Mouse (Mus musculus): ENCODE measurements at regions not wholly inside any gene's neighbourhood (a gene's known extent, or its start where the extent isn't known, plus 50 kb on each side); places are given as distances from the start of the nearest gene placed in this dataset.

GRCm38 (mm10) chr8:8139720-8140119 is 521.3 kb downstream of the Efnb2 start:
- Histone ChIP-seq H3K79me3 (ENCODE audit: low read depth) (no peaks in the 10 kb centered on the region), H3K79me2 (ENCODE audit: control insufficient read depth, insufficient read depth) (no peaks in the 10 kb centered on the region), H3K4me3 (ENCODE audit: insufficient read depth, poor library complexity, severe bottlenecking) (no peak overlapping the region), H3K36me3 (ENCODE audit: control insufficient read depth, insufficient read depth) (no peaks in the 10 kb centered on the region), H3ac (ENCODE audit: control insufficient read depth, insufficient read length, low read depth) (no peak overlapping the region), H3K27me3 (ENCODE audit: control insufficient read depth, insufficient read depth, insufficient read length) (no peaks in the 10 kb centered on the region)
- TF ChIP-seq CTCF (IDR thresholded peaks at IDR 0.05; ENCODE audit: control insufficient read depth, insufficient read depth, insufficient read length) (no peak), MAX (IDR thresholded peaks at IDR 0.05) (no peak), MYOG (IDR thresholded peaks at IDR 0.05; ENCODE audit: control insufficient read depth, extremely low read depth, insufficient read length) (no peak), FOSL1 (IDR thresholded peaks at IDR 0.05; ENCODE audit: insufficient read depth, low read length, poor library complexity, severe bottlenecking) (no peak)

- H3K79me2 ChIP-seq (ENCODE audit: control insufficient read depth, insufficient read depth) = no peaks in the 10 kb centered on the region
- H3K36me3 ChIP-seq (ENCODE audit: control insufficient read depth, insufficient read depth) = no peaks in the 10 kb centered on the region
- H3ac ChIP-seq (ENCODE audit: control insufficient read depth, insufficient read length, low read depth) = no peak overlapping the region
- no peaks in the 10 kb centered on the region for H3K79me3 ChIP-seq (ENCODE audit: low read depth)
- H3K4me3 ChIP-seq (ENCODE audit: insufficient read depth, poor library complexity, severe bottlenecking) = no peak overlapping the region
- H3K27me3 ChIP-seq (ENCODE audit: control insufficient read depth, insufficient read depth, insufficient read length) = no peaks in the 10 kb centered on the region
- no peak for TF ChIP-seq CTCF (IDR thresholded peaks at IDR 0.05; ENCODE audit: control insufficient read depth, insufficient read depth, insufficient read length)
- TF ChIP-seq CEBPB (IDR thresholded peaks at IDR 0.05; ENCODE audit: low read depth) = no peak
- TF ChIP-seq USF1 (IDR thresholded peaks at IDR 0.05; ENCODE audit: low read depth) = no peak
- no peak for TF ChIP-seq MAX (IDR thresholded peaks at IDR 0.05)
- TF ChIP-seq MYOG (IDR thresholded peaks at IDR 0.05; ENCODE audit: control insufficient read depth, extremely low read depth, insufficient read length) = no peak
- TF ChIP-seq MYOD1 (IDR thresholded peaks at IDR 0.05; ENCODE audit: control insufficient read depth, insufficient read length, low read depth) = no peak
- no peak for TF ChIP-seq FOSL1 (IDR thresholded peaks at IDR 0.05; ENCODE audit: insufficient read depth, low read length, poor library complexity, severe bottlenecking)
Observed at GRCm38 (mm10) chr8:8133001-8133785, 527.8 kb downstream of the Efnb2 start.

- Histone ChIP-seq H3K4me3 (ENCODE audit: insufficient read depth, poor library complexity, severe bottlenecking) (no peak overlapping the region), H3ac (ENCODE audit: control insufficient read depth, insufficient read length, low read depth) (no peak overlapping the region), H3K79me3 (ENCODE audit: low read depth) (no peaks in the 10 kb centered on the region), H3K27me3 (ENCODE audit: control insufficient read depth, insufficient read depth, insufficient read length) (no peaks in the 10 kb centered on the region), H3K36me3 (ENCODE audit: control insufficient read depth, insufficient read depth) (no peaks in the 10 kb centered on the region), H3K79me2 (ENCODE audit: control insufficient read depth, insufficient read depth) (no peaks in the 10 kb centered on the region)
- TF ChIP-seq USF1 (IDR thresholded peaks at IDR 0.05; ENCODE audit: low read depth) = no peak
- TF ChIP-seq CTCF (IDR thresholded peaks at IDR 0.05; ENCODE audit: control insufficient read depth, insufficient read depth, insufficient read length) = no peak
- no peak for TF ChIP-seq FOSL1 (IDR thresholded peaks at IDR 0.05; ENCODE audit: insufficient read depth, low read length, poor library complexity, severe bottlenecking)
- no peak for TF ChIP-seq MYOG (IDR thresholded peaks at IDR 0.05; ENCODE audit: control insufficient read depth, extremely low read depth, insufficient read length)
- no peak for TF ChIP-seq MAX (IDR thresholded peaks at IDR 0.05)
- TF ChIP-seq CEBPB (IDR thresholded peaks at IDR 0.05; ENCODE audit: low read depth) = no peak
- TF ChIP-seq MYOD1 (IDR thresholded peaks at IDR 0.05; ENCODE audit: control insufficient read depth, insufficient read length, low read depth) = no peak
Observed at GRCm38 (mm10) chr8:8131961-8132376, 529.1 kb downstream of the Efnb2 start.

GRCm38 (mm10) chr8:8130806-8131205 is 530.2 kb downstream of the Efnb2 start:
- Histone ChIP-seq H3K79me2 (ENCODE audit: control insufficient read depth, insufficient read depth) (no peaks in the 10 kb centered on the region), H3ac (ENCODE audit: control insufficient read depth, insufficient read length, low read depth) (no peak overlapping the region), H3K79me3 (ENCODE audit: low read depth) (no peaks in the 10 kb centered on the region), H3K4me3 (ENCODE audit: insufficient read depth, poor library complexity, severe bottlenecking) (no peak overlapping the region), H3K27me3 (ENCODE audit: control insufficient read depth, insufficient read depth, insufficient read length) (no peaks in the 10 kb centered on the region), H3K36me3 (ENCODE audit: control insufficient read depth, insufficient read depth) (no peaks in the 10 kb centered on the region)
- TF ChIP-seq MAX (IDR thresholded peaks at IDR 0.05) = no peak
- TF ChIP-seq MYOD1 (IDR thresholded peaks at IDR 0.05; ENCODE audit: control insufficient read depth, insufficient read length, low read depth) = no peak
- no peak for TF ChIP-seq CEBPB (IDR thresholded peaks at IDR 0.05; ENCODE audit: low read depth)
- TF ChIP-seq CTCF (IDR thresholded peaks at IDR 0.05; ENCODE audit: control insufficient read depth, insufficient read depth, insufficient read length) = no peak
- no peak for TF ChIP-seq USF1 (IDR thresholded peaks at IDR 0.05; ENCODE audit: low read depth)
- no peak for TF ChIP-seq FOSL1 (IDR thresholded peaks at IDR 0.05; ENCODE audit: insufficient read depth, low read length, poor library complexity, severe bottlenecking)
- TF ChIP-seq MYOG (IDR thresholded peaks at IDR 0.05; ENCODE audit: control insufficient read depth, extremely low read depth, insufficient read length) = no peak

GRCm38 (mm10) chr8:8115595-8116429 is 545.2 kb downstream of the Efnb2 start:
- Histone ChIP-seq H3K36me3 (ENCODE audit: control insufficient read depth, insufficient read depth) (no peaks in the 10 kb centered on the region), H3K79me3 (ENCODE audit: low read depth) (no peaks in the 10 kb centered on the region), H3K27me3 (ENCODE audit: control insufficient read depth, insufficient read depth, insufficient read length) (no peaks in the 10 kb centered on the region), H3K4me3 (ENCODE audit: insufficient read depth, poor library complexity, severe bottlenecking) (no peak overlapping the region), H3ac (ENCODE audit: control insufficient read depth, insufficient read length, low read depth) (no peak overlapping the region), H3K79me2 (ENCODE audit: control insufficient read depth, insufficient read depth) (no peaks in the 10 kb centered on the region)
- TF ChIP-seq MAX (IDR thresholded peaks at IDR 0.05) (no peak), MYOG (IDR thresholded peaks at IDR 0.05; ENCODE audit: control insufficient read depth, extremely low read depth, insufficient read length) (no peak), FOSL1 (IDR thresholded peaks at IDR 0.05; ENCODE audit: insufficient read depth, low read length, poor library complexity, severe bottlenecking) (no peak), MYOD1 (IDR thresholded peaks at IDR 0.05; ENCODE audit: control insufficient read depth, insufficient read length, low read depth) (no peak), CEBPB (IDR thresholded peaks at IDR 0.05; ENCODE audit: low read depth) (no peak), USF1 (IDR thresholded peaks at IDR 0.05; ENCODE audit: low read depth) (no peak), CTCF (IDR thresholded peaks at IDR 0.05; ENCODE audit: control insufficient read depth, insufficient read depth, insufficient read length) (no peak)

All from C2C12 (cell line).